Mouse (Mus musculus) liver, adult (tissue): Measurements from ENCODE around the gene Col25a1.

Experiments used
- GATA4 ChIP-seq: IDR thresholded peaks from 2 replicates; pipeline ENCODE4 v1.6.1; 2014; ENCODE audit warnings: mild to moderate bottlenecking, low read length; ENCODE audit not compliant: insufficient replicate concordance

Gene Col25a1

GRCm38 (mm10) chr3:130396636-130397035, 265.3 kb downstream of the Col25a1 start:
- TF ChIP-seq GATA4 = no peak

DNA sequence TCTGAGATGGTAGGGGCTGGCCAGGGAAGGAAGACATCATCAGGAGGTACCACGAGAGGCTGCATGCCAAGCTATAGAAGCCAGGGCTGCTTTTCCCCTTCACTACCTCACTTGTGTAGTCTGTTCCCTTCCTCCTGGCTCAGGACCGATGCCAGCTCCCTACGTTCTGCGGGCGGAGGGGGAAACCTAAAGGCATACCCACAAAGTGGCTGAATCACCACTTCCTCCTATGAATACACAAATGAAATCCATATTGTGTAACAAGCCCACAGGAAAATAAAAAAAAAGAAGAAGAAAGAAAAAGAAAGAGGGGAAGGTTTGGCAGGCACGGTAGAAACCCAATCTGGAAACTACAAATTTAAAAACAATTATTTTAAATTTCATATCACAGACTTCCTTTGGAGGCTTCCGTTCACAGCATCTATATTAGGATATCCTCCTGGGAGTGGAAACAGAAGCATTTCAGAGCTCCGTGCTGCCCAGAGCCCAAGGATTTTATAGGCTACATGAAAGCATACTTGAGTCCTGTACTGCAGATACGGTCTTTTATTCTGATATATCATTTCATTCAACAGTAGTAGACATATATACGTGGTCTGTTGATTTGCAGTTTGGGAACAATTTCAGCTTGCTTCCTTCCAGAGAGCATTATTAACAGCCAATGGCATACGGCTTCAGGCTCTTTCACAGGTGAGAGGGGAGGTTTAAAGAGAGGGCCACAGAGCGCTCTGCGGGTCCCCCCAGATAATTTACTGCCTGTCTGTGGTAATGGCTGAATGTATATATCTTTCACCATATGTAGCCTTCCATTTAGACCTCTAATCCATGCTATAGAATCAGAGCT, 269.6 kb downstream of the Col25a1 start:
- TF ChIP-seq GATA4 = no peak

DNA sequence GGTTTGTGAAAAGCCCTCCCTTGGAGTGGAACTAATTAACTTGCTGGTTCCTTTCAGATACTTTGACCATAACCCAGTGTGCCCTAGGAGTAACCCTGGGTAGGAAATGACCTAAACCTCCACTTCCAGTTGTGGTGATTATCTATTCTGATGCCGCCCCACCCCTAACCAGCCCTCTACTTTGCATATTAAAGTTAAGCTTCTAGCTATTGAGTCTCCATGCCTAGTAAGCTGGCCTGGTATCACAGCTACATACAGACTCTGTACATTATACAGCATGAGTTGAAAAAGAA, 270.2 kb downstream of the Col25a1 start:
- no peak for TF ChIP-seq GATA4

GRCm38 (mm10) chr3:130404525-130405409, 273.5 kb downstream of the Col25a1 start:
- no peak for TF ChIP-seq GATA4

DNA sequence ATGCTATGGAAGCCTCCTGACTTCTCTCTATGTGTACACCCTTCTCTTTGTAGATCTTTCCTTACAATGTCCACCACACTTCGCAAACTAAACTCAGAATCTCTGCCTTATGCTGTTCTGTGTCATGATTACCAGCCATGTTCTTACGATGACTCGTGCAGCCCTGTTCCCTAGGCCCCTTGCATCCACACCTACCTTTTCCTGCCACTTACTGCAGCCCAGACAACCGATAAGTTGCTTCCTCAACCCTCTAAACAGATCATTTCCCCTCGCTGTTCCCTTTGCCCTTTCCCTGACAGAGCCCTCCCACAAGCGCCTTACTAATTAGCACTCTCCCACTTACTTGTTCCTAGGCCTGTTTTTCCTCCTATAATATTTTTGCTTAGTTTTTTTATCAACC, 275.9 kb downstream of the Col25a1 start:
- no peak for TF ChIP-seq GATA4

GRCm38 (mm10) chr3:130413239-130413638, 281.9 kb downstream of the Col25a1 start:
- no peak; the same call in 1 of the 2 replicates for TF ChIP-seq GATA4

DNA sequence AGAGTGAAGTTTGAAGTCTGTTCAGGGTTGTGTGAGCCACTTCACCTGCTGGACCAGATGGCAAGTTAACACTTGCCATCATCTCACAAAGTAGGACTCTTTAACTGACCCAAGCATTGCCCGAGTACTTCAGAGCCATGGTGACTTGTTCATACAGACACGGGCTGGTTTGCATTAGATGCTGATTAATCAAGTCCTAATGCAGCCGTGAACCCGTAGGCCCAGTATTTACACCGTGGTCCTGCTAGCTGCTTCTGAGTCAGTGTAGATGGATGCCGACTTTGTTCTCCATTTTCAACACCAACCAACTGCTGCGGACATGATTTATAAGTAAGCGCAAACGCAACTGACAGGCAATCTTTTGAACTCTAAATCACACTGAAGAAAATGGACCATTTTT, 287.6 kb downstream of the Col25a1 start:
- TF ChIP-seq GATA4 = no peak

- no peak for TF ChIP-seq GATA4
These were observed 297.5 kb downstream of the Col25a1 start for GRCm38 (mm10) chr3:130428796-130429195.

GRCm38 (mm10) chr3:130430052-130430451, 298.8 kb downstream of the Col25a1 start:
- TF ChIP-seq GATA4 = no peak

DNA sequence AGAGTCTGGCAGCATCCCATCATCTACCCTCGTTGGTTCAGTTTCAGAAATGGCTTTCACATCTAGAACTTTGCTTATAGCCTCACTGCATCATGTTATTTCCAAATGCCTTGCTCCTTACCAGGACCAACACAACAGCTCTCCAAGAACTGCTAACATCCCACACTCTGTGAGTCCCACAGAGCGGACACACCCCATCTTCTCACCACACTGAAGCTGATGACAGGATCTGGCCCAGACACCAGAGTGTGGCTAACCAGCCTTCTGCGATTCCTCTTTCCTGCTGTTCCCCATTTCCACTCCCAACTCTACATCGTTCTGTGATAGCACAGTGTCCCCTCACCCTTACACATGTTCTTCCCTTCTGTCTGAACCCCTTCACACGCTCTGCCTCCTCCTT, 301.5 kb downstream of the Col25a1 start:
- no peak for TF ChIP-seq GATA4

DNA sequence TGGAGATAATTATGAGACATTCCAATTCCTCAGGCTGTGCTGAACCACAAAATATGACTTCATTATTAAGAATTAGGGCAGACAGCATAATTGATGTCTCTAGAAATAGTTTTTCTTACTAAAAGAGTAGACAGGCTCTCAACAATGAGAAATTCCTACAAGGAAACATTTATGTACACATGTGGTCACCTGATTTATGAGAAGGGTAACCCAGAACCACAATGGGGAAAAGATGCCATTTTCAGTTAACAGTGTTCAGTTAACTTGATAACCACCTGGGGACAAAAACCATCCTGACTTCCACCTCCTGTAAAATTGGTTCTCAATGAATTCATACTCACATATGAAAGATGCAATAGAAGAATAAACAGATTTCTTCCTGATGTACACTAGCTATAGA, 305.7 kb downstream of the Col25a1 start:
- TF ChIP-seq GATA4 = no peak

DNA sequence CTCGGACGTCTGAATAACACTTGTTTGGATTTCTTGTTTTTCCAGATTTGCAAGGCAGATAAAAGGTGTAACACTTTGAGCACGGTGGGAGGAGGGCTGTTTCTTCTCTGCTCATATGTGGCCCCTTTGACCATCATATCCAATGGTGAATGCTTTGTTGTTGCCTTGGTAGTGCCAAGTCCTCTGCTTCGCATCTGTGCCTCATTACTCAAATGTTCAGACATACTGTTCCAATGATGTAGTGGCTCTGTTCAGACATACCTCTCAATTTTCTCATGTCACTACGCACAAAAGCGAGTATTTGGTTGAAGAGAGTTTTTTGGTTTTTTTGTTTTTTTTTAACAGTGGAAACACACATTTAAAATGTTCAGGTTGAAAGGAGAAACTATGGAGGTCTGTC, 308.5 kb downstream of the Col25a1 start:
- TF ChIP-seq GATA4 = no peak

DNA sequence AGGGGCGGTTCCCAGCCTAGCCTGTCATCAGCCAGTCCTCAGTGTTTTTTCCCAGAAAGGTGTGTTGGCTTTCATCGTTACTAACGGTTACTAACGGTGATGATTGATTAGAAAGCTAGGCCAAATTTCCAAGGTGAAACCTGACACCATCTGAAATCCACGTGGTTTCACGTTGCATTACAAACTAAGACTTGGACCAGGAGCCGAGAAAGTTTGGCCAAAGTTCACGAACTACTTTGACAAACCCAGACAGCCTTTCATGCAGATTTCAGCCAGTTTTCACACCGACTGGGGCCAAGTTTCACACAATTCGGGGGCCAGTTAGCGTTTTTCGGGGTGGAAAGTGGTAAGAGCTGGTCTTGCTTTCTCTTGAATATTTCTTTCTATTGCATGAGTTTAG, 309.4 kb downstream of the Col25a1 start:
- TF ChIP-seq GATA4 = no peak

- no peak for TF ChIP-seq GATA4
These were observed 312.7 kb downstream of the Col25a1 start for GRCm38 (mm10) chr3:130443842-130444627.

- TF ChIP-seq GATA4 = no peak
These were observed 318.6 kb downstream of the Col25a1 start for GRCm38 (mm10) chr3:130449864-130450263.

- no peak for TF ChIP-seq GATA4
These were observed 334.1 kb downstream of the Col25a1 start for GRCm38 (mm10) chr3:130465371-130465770.

- no peak for TF ChIP-seq GATA4
These were observed 342.0 kb downstream of the Col25a1 start for GRCm38 (mm10) chr3:130473211-130473768.
